Mouse (Mus musculus): Measurements from ENCODE around the gene Akna. TPM values are rescaled to one million over a fixed set of nuclear protein-coding genes. Genes with fewer than 3 reads are reported as not detected.

The Akna gene
- total and polyA plus RNA-seq, 3 experiments = 6.5 to 37.5 (median 28.0) TPM

GRCm38 (mm10) chr4:63408247-63408646, 5.1 kb upstream of the Akna start:
- no peak for DNase-seq (ENCODE audit: extremely low read depth)
- dilution Hi-C loops (cut with MboI; ENCODE audit: extremely low pct_ligation_motif_present, extremely low pct_unique_long_range_greater_than_20kb, low sequenced_read_pairs) = no loop called here
- Histone ChIP-seq H3K36me3 (replicated peaks in 1 of 2; ENCODE audit: control insufficient read depth in 1 of 2, insufficient read depth in 1 of 2, low read length in 1 of 2) (peaks cover 0 to 10% of the 10 kb centered on the region in 2 experiments), H3K9ac (ENCODE audit: insufficient read depth, low read depth) (peak overlapping the region; percentile 99), H3K4me1 (ENCODE audit: control insufficient read depth in 1 of 2, insufficient read depth in 2 of 2) (peaks cover 23 to 51% of the 10 kb centered on the region in 2 experiments), H3K27me3 (replicated peaks) (no peaks in the 10 kb centered on the region), H3K4me2 (ENCODE audit: insufficient read depth, low read depth, poor library complexity, severe bottlenecking) (peak overlapping the region; percentile 85), H3K27ac (ENCODE audit: insufficient read depth, low read depth) (peak overlapping the region; percentile 97), H3K4me3 (replicated peaks in 1 of 3; ENCODE audit: low read depth in 2 of 3, low read length in 2 of 3, poor library complexity in 1 of 3) (peak overlapping the region; percentile 53 to 93 (median 64)), H3K9me3 (replicated peaks; ENCODE audit: low read length) (no peaks in the 10 kb centered on the region), H3K79me2 (replicated peaks; ENCODE audit: control insufficient read depth, extremely low read depth, insufficient read depth, poor library complexity, severe bottlenecking) (peaks cover 42% of the 10 kb centered on the region)
- in situ Hi-C loops (cut with MboI; ENCODE audit: low pct_ligation_motif_present, low pct_unique_long_range_greater_than_20kb, low sequenced_read_pairs) = loop anchor here (5.0 to 25.0 kb wide), 5 partner anchors 36 to 529 kb away; partner anchors contain the start of genes Orm3 and Tnfsf8
- TF ChIP-seq NRF1 (IDR thresholded peaks at IDR 0.05; ENCODE audit: low read depth, low read length) (no peak), CHD2 (IDR thresholded peaks at IDR 0.05; ENCODE audit: low read length) (no peak), EP300 (IDR thresholded peaks at IDR 0.05; ENCODE audit: low read length) (no peak), TCF12 (IDR thresholded peaks at IDR 0.05; ENCODE audit: low read depth, low read length) (no peak), MAX (IDR thresholded peaks at IDR 0.05; ENCODE audit: low read length) (no peak), CTCF (conservative IDR thresholded peaks at IDR 0.05 in 1 of 2, IDR thresholded peaks at IDR 0.05 in 1 of 2; ENCODE audit: low read depth in 2 of 2, low read length in 2 of 2) (no peak), JUN (IDR thresholded peaks at IDR 0.05; ENCODE audit: insufficient read depth, low read depth, low read length) (no peak), ELF1 (IDR thresholded peaks at IDR 0.05; ENCODE audit: low read depth, low read length) (no peak), KAT2A (IDR thresholded peaks at IDR 0.05; ENCODE audit: insufficient replicate concordance, low read length) (no peak), ETS1 (conservative IDR thresholded peaks at IDR 0.05; ENCODE audit: low read depth, low read length) (no peak), BHLHE40 (IDR thresholded peaks at IDR 0.05; ENCODE audit: low read depth, low read length) (no peak), TBP (conservative IDR thresholded peaks at IDR 0.05; ENCODE audit: low read depth, low read length) (no peak)

- Histone ChIP-seq H3K4me3 (replicated peaks in 1 of 3; ENCODE audit: low read depth in 2 of 3, low read length in 2 of 3, poor library complexity in 1 of 3) (peak overlapping the region; percentile 20 to 69 (median 49)), H3K36me3 (replicated peaks in 1 of 2; ENCODE audit: control insufficient read depth in 1 of 2, insufficient read depth in 1 of 2, low read length in 1 of 2) (peaks cover under 1 to 15% of the 10 kb centered on the region in 2 experiments), H3K4me1 (ENCODE audit: control insufficient read depth in 1 of 2, insufficient read depth in 2 of 2) (peaks cover 26 to 55% of the 10 kb centered on the region in 2 experiments), H3K9me3 (replicated peaks; ENCODE audit: low read length) (no peaks in the 10 kb centered on the region), H3K79me2 (replicated peaks; ENCODE audit: control insufficient read depth, extremely low read depth, insufficient read depth, poor library complexity, severe bottlenecking) (peaks cover 64% of the 10 kb centered on the region), H3K27me3 (replicated peaks) (no peaks in the 10 kb centered on the region), H3K9ac (ENCODE audit: insufficient read depth, low read depth) (peak overlapping the region; percentile 97), H3K4me2 (ENCODE audit: insufficient read depth, low read depth, poor library complexity, severe bottlenecking) (peak overlapping the region; percentile 85), H3K27ac (ENCODE audit: insufficient read depth, low read depth) (peak overlapping the region; percentile 95)
- no peak for DNase-seq (ENCODE audit: extremely low read depth)
- TF ChIP-seq JUND (conservative IDR thresholded peaks at IDR 0.05; ENCODE audit: low read depth, low read length) (no peak), CHD1 (IDR thresholded peaks at IDR 0.05; ENCODE audit: low read depth, low read length) (0 out of 2 replicates have a peak, but pooled peaks have one; percentile 60), USF1 (IDR thresholded peaks at IDR 0.05; ENCODE audit: low read depth, low read length) (no peak), KAT2A (IDR thresholded peaks at IDR 0.05; ENCODE audit: insufficient replicate concordance, low read length) (no peak), ZNF384 (IDR thresholded peaks at IDR 0.05; ENCODE audit: low read depth, low read length) (no peak), EP300 (IDR thresholded peaks at IDR 0.05; ENCODE audit: low read length) (no peak), MAFK (IDR thresholded peaks at IDR 0.05; ENCODE audit: insufficient replicate concordance, low read length) (no peak), MXI1 (IDR thresholded peaks at IDR 0.05; ENCODE audit: low read depth, low read length) (0 out of 2 replicates have a peak, but pooled peaks have one; percentile 19), USF2 (conservative IDR thresholded peaks at IDR 0.05; ENCODE audit: low read depth, low read length) (no peak), HCFC1 (IDR thresholded peaks at IDR 0.05; ENCODE audit: low read depth, low read length) (no peak), ETS1 (conservative IDR thresholded peaks at IDR 0.05; ENCODE audit: low read depth, low read length) (no peak), RAD21 (IDR thresholded peaks at IDR 0.05; ENCODE audit: low read depth, low read length) (no peak), POLR2AphosphoS2 (IDR thresholded peaks at IDR 0.05; ENCODE audit: low read depth, low read length) (no peak), E2F4 (IDR thresholded peaks at IDR 0.05; ENCODE audit: insufficient replicate concordance, low read depth, low read length) (no peak), UBTF (IDR thresholded peaks at IDR 0.05; ENCODE audit: low read depth, low read length) (no peak), TCF12 (IDR thresholded peaks at IDR 0.05; ENCODE audit: low read depth, low read length) (0 out of 2 replicates have a peak, but pooled peaks have one; percentile 5), CTCF (conservative IDR thresholded peaks at IDR 0.05 in 1 of 2, IDR thresholded peaks at IDR 0.05 in 1 of 2; ENCODE audit: low read depth in 2 of 2, low read length in 2 of 2) (peak in 1 of 2 experiments; percentile 22; a peak in 2 of 4 replicates), SIN3A (IDR thresholded peaks at IDR 0.05; ENCODE audit: low read length) (0 out of 2 replicates have a peak, but pooled peaks have one; percentile 48), ELF1 (IDR thresholded peaks at IDR 0.05; ENCODE audit: low read depth, low read length) (no peak), ZMIZ1 (IDR thresholded peaks at IDR 0.05; ENCODE audit: low read depth, low read length) (no peak), NRF1 (IDR thresholded peaks at IDR 0.05; ENCODE audit: low read depth, low read length) (no peak), MYC (IDR thresholded peaks at IDR 0.05; ENCODE audit: low read depth, low read length) (no peak), ZC3H11A (IDR thresholded peaks at IDR 0.05; ENCODE audit: low read depth, low read length) (no peak), MAX (IDR thresholded peaks at IDR 0.05; ENCODE audit: low read length) (no peak), BHLHE40 (IDR thresholded peaks at IDR 0.05; ENCODE audit: low read depth, low read length) (no peak)
- dilution Hi-C loops (cut with MboI; ENCODE audit: extremely low pct_ligation_motif_present, extremely low pct_unique_long_range_greater_than_20kb, low sequenced_read_pairs) = no loop called here
- in situ Hi-C loops (cut with MboI; ENCODE audit: low pct_ligation_motif_present, low pct_unique_long_range_greater_than_20kb, low sequenced_read_pairs) = loop anchor here (5.0 to 25.0 kb wide), 5 partner anchors 33 to 532 kb away; partner anchors contain the start of genes Orm3 and Tnfsf8
Observed at GRCm38 (mm10) chr4:63405683-63406082, 2.5 kb upstream of the Akna start.

All from CH12.LX (cell line).